Mouse (Mus musculus) urinary bladder, adult 2 months (tissue): ENCODE results near the gene Maco1. TPM values are rescaled to one million over a fixed set of nuclear protein-coding genes. Genes with fewer than 3 reads are reported as not detected.

Experiments used
- DNase-seq: peaks from one replicate; pipeline ENCODE4 v3.0.0; 2022; ENCODE audit warnings: low spot score
- polyA plus RNA-seq: library from polyadenylated mRNA; depleted of rRNA; stranded (reverse); fragments of >200 nt; gene quantifications from 2 replicates; pipeline ENCODE4 v1.2.3, GENCODE M21; 2012; rRNA removed

Maco1 gene
- polyA plus RNA-seq, result 35.6 and 38.0 TPM in 2 replicates

DNA sequence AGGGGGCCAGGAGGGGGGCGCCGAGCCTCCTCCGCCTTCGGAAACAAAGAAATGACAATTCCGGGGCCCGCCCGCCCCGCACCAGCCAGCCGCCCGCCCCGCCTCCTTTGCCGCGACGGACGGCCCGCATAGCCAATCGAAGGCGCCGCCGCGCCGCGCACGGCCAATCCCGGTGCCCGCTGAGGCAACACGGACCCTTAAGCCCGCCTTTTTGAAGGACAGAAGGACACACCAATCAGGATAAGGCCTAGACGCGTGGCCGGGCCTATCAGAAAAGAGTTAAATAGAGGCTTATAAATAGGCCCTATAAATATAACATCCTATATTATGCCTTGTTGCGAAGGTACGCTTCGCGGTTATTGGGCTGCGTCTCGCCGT is at the start of gene Maco1:
TSS of gene Maco1 (minus strand) at position 87 of the 378 bp plus-strand sequence.
- DNase-seq, result peak; percentile 99

DNA sequence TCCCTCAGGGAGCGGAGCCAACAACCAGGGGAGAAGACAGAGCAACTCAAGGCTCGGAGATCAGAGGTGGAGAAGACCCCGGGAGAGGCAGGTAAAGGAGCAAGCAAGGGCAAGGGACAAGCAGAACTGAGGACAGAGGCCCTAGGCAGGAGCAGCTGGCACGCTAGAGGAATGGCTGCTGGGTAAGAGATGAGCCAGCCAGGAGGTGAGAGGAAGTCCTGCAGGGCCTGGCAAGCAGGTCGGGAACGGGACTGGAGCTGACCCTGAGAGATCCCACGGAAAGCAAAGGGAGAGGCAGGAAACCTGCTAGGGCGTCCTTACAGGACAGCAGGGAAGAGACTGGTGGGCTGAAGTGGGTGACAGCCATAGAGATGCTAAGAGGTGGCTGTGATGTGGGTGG is 48.0 kb upstream of the Maco1 start:
- DNase-seq, result no peak

DNA sequence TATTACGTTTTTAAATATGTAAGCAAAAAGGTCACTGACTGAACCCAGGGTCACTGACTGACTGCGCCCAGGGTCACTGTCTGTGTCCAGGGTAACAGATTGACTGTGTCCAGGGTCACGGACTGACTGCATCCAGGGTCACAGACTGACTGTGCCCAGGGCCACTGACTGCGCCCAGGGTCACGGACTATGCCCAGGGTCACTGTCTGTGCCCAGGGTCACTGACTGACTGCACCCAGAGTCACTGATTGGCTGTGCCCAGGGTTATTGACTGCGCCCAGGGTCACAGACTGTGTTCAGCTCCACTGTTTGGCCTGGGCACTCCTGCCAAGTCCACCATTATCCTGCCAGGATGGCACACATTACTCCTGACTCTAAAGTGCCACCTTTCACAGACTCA is 44.1 kb upstream of the Maco1 start:
- DNase-seq, result no peak

DNA sequence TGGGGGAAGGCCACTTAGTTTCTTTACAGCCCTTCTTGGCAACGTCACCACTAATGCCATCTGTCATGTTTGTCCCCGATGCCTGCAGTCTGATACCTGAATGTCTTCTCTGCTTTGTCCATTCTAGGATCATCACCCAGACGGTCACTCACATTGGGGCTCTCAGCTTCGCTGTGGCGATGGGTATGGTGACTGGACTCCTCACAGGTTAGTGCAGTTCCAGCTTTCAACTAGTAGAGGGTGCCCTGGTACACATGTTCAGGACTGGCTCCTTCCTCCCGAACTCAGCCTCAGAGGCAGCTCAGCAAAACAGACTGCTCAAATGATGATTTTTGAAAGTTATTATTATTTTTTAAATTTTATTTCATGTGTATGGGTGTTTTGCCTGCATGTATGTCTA is 39.0 kb upstream of the Maco1 start:
- DNase-seq, result no peak

DNA sequence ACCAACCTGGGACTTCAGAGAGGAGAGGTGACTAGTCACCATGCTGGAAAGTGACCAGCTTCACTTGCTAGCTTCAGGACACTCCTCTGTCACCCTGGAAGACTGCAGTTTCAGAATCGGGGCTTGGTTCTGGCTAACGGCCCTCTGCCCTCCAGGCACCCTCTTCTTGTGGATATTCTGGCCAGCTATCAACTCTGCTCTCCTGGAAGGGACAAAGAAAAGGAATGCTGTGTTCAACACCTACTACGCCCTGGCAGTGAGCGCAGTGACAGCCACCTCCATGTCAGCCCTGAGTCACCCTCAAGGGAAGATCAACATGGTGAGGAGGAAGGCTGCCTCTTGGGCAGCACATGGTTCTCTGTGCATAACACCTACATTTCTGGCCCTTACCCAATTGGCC is 31.2 kb upstream of the Maco1 start:
- DNase-seq, result no peak

DNA sequence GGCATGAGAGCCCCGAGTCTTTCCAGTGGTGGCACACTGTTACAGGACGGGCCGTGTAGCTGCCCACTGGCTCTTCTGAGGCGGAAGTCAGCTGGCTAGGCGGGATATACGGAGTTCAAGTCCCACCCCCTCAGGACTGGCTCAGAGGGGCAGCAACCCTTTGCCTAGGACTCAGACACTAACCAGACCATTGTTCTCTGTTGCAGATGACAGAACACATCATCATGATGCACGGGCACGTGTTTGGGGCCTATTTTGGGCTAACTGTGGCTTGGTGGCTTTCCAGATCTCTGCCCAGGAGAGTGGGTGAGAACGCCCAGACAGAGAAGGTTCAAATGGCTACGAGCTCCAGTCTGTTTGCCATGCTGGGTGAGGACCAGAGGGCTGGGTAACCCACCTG is 30.7 kb upstream of the Maco1 start:
- DNase-seq, result no peak

DNA sequence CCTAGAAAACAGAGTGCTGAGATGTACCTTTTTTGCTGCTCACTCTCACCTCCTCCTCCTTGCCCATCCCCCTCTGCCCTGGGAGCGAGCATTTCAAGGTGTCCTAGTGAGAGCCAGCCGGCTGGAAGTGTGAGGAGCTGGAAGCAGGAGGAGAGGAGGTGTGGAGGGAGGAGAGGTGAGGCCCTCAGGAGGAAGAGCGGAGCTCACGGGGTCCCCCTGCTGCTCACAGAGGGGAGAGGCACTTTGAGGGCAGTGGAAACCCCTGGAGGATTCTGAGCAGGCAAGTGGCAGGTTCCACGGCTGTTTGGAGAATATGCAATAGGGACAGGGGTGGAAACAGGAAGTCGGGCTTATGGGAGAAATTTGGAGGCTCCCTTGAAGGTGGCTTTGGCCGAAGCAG is 30.1 kb upstream of the Maco1 start:
- no peak for DNase-seq

DNA sequence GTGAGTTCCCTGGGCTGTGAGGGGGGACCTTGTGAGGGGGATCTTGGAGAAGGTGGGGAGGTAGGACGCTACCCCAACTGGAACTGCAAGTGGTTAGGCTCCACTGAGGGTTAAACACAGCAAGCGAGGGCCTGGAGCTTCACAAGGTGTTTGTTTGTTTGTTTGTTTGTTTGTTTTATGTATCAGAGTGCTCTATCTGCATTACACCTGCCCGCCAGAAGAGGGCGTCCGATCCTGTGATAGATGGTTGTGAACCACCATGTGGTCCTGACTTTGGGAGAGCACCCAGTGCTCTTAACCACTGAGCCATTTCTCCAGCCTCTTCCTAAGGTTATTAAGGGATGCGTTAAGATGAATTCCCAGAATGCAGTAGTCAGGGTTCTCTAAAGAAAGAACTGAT is 26.9 kb upstream of the Maco1 start:
- no peak for DNase-seq

DNA sequence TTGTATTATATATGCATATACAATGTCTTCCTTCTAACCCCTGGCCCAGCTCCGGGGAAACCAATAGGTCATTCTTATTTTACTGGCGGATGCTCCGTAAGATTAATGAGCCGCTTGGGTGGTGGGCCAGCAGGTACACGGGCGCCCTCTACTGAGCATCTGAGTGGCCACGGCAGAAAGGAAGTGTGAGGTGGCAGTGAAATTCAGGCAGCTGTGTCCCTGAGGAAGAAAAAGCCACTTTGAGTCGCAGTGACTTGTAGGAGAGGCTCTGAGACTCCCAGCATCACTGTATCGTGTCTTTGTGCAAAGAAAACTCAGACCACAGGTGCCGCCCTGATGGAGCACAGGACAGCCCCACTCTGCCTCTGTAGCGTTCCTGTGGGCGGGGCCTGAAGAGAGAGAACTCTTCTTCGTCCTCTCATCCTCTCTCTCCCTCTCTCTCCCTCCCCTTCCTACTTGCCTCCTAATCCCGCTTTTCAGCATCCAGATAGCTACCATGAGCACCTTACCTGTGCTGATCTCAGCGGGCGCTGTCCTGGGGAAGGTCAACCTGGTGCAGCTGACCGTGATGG is 26.4 kb upstream of the Maco1 start:
- peak; percentile 46 for DNase-seq

DNA sequence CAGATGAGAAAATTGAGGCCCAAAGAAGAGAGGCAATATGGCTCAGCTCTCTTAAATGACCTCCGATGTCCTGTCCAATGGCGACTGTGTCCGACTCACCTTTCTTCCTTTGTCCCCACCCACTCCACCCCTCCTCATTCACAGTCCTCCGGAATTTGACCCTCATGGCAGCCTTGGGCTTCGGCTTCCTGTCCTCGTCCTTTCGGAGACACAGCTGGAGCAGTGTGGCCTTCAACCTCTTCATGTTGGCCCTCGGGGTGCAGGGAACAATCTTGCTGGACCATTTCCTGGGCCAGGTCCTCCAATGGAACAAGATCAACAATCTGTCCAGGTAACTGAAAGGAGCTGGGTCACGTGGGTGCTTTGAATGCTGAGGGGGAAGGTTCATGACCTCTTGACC is 23.0 kb upstream of the Maco1 start:
- DNase-seq, result no peak

DNA sequence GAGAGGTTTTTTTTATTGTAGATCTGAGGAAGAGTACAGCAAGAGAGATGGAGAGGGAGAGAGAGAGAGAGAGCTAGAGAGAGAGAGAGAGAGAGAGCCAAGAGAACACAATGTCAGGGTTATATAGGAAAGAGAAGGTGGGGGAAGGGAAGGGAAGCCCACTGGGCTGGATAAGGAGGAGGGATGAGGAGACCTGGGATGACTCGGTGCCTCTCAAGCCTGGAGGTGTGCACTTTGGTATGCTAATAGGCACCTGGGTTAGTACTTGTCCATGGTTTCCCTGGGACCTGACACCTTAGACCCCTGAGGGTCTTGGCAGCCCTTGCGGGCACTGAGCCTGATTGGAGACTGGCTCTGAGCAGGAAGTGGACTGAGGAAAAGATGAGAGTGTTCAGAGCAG is 18.8 kb upstream of the Maco1 start:
- no peak for DNase-seq

DNA sequence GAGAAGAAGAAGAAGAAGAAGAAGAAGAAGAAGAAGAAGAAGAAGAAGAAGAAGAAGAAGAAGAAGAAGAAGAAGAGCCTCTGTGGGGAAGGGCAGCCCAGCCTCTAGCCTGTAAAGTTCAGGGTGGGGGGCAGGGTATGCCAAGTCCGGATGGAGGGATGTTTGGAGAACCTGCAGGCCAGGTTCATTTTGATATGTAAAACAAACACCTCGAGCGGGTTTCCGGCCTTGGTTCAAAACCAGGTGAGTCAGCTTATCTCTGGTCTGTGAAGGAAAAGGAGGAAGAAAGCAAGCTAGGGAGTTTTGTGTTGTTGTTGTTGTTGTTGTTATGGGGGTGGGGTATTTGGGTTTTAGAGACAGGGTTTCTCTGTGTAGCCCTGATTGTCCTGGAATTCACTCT is 18.3 kb upstream of the Maco1 start:
- DNase-seq, result no peak

DNA sequence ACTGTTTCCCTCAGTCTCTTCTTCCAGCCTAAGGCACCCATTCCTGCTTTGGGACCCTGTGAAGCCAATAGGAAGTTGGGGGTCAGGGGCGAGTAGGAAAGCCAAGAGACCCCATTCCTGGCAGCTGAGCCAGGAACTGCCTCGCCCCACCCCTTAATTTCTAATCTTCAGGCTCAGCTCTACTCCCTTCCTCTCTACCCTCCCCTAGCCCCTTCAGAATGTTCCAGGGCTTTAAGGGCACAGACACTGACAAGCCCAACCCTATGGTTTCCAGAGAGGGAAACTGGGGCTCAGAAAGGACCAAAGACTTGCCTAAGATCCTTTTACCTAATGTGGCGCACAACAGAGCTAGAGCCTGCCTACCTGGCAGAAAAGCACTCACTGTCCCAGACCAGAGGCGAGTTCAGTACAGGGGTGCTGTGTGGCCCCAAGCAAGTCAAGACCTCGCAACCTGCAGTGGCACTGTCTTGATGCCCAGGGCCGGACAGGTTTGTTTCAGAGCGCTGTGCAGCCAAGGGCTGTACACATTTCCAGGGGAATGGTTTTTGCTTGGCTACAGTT is 16.8 kb upstream of the Maco1 start:
- no peak for DNase-seq

DNA sequence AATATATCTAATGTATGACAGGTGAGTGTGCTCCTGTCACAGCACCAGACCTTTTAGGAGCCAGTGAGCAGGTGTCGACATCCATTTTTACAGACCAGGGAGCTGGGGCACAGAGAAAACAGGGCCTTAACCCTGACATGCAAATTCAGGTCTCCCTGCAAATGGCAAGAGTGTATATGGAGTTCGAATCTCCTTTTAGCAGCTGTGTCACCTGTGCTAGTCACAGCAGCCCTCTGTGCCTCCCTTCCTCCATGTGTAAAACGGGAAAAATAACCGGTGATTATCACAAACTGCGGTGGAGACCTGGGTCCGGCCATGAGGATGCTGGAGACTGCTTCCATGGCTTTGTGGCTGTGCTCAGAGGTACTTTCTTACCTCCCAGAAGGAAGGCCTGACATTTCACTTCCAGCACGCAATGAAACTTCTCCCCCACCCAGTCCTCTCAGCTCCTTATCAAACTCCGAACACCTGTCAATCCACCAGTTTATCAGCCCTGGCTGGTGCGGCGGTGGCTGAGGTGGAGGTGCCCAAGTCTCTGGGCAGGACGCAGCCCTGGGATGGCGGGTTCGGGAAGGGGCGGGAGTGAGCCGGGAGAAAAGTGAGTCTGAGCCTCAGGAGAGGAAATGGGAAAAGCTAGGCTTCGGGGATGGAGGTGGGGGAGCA is 16.1 kb upstream of the Maco1 start:
- no peak for DNase-seq

DNA sequence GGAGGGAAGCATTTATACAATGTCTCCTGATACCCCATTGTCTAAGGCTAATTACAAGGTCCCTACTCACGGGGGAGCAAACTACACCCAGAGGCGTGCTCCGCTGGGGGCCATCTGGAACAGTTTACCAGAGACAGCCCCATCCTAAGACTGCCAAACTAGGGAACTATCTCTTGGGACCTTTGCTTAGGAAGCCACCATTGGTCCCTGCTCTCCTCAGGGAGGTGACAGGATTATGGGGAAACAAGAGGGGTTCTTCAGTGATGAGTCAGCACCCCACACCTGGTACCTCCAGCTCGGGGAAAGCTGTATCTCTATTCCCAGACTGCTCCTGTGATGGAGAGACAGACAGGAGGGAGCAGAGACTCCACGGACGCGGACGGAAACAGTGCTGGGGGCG is 15.3 kb upstream of the Maco1 start:
- DNase-seq, result no peak

DNA sequence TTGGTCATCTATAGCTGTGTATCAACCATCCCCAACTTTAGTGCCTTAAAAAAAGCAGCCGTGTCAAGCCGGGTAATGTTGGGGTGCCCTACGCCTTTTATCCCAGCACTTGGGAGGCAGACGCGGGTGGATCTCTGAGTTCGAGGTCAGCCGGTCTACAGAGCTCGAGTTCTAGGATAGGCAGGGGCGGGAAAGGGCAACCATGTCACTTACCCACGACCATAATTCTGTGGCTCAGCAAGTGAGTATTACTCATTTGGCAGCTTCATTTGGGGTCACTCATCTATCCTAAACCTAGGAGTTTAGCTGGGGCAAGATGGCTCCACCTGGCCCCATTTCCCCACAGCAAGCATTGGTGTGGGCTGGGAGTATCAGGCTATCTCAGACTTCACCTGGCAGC is 14.9 kb upstream of the Maco1 start:
- no peak for DNase-seq

DNA sequence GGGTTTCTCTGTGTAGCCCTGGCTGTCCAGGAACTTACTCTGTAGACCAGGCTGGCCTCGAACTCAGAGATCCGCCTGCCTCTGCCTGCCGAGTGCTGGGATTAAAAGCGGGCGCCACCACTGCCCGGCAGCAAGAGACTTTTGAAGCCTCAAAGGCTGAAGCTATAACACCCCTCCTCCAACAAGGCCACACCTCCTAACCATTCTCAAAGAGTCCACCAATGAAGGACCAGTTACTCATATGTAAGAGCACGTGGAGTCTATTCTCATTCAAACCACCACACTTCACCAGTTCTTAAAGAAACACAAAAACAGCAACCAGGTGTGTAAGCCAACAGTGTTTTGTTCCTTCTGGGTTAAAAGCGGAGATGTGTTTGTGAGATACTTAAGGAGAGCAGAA is 14.5 kb upstream of the Maco1 start:
- DNase-seq, result no peak

DNA sequence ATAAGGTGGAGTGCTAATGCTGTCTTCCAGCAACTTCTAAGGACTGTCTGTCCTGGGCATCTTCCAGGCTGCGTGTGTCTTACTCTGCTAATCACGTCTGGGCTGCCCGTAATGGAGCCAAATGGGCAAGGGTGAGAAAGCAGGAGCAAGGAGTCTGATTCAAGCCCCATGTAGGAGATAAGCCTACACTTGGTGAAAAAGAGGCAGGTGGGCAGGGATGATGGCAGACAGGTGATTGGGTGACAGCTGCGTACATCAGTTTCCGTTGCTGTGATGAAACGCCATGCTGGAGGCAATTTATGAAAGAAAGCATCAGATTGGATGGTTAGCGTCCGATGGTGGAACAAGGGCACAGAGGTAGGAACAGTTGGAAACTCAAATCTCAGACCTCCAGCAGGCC is 14.1 kb upstream of the Maco1 start:
- no peak for DNase-seq

DNA sequence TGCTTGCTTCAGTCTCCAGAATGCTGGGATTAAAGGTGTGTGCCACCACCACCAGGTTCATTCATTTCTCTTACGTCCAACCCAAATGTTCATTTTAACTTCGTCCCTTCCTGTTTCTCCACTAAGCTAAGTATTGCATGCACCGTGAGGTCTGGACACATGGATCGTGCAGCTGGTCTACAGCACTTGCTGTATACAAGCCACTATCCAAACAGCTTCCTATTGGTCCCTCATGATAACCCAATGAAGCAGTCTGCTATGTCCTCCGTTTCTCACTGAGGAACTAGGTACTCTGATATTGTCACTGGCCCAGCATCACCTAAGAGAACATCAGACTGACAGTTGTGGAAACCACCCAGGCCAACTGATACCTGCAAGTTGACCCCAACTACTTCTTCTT is 12.6 kb upstream of the Maco1 start:
- no peak for DNase-seq

DNA sequence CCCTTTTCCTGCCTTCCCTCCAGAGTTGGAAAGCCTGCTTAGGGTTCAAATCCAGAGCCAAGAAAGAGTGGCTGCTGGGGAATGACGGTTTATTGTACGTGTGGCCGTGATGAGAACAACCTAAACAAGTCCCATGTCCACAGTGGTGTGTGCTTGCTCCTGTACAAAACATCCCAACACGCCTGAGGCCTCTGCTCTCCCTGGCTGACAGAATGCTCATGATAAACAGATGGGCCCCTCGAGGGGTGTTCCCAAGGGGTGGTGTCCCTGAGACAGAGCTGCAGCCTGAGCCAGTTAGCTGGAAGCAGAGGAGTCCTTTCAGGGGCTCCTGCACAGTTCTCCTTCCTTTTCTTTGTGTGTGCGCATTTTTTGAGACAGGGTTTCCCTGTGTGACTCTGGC is 12.2 kb upstream of the Maco1 start:
- no peak for DNase-seq

DNA sequence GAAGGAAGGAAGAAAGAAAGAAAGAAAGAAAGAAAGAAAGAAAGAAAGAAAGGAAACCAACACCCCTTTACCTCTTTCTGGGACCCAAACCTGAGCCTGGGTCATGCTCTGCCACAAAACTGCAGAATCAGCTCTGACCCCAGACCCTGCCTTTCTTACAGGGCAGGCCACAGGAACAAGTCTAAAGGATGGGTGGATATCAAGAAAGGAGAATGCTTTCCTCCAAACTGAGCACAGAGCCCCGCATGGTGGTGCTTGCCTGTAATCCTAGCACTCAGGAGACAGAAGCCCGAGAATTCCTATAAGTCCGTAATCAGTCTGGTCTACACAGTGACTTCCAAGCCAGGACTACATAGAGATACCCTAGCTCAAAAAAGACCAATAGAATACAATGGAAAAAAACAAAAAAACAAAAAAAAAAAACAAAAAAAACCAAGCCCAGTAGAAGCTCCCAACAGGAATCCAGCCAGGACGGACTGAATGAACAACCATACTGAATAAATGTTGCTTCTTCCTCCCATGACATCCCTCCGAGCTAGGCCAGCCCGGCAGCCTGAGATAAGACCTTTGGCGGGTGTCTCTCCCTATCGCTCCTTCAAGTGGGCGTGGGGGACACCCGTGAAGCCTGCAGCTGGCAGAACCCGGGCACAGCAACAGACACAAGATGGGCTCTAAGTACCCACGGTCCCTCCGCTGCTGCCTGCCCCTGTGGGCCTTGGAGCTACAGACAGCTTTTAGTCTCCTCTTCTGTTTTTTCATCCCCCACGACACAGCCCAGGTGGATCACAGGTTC is 11.0 kb upstream of the Maco1 start, which contains the start of gene Rhd:
TSS of gene Rhd (plus strand) at position 600 of the 793 bp plus-strand sequence.
- no peak for DNase-seq

DNA sequence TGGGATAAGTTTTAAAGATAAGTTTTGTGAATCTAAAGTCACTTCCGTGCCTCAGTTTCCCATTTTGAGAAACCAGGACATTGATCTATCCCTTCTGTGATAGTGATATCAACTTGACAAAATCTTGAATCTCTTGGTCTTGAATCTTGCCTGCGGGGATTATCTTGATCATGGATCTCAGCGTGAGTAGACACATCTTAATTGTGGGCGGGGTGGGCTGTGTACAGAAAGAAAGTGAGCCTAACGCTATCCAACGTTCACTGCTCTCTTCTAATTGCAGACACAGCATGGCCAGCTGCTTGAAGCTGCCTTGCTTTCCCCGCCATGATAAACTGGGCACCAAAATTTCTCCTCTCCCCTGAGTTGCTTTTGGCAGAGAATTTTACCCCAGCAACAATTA is 9.9 kb upstream of the Maco1 start:
- no peak for DNase-seq

DNA sequence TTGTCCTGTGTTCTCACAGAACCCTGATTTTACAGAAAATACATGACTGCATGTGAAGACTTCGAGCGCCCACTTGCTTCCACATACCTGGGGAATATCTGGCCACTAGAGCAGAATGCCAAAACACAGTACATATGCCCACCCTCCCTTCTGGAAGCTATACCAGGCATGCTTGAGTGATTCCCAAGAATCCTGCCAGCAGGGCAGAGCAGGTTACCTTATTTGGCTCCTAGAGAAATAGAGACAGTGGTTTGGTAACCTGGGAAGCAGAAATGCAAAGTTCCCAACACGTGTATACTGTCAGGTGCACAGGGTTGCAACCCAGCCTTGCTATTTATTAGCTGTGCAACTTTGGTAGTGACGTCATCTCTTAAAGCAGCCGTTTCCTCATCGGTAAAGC is 8.7 kb upstream of the Maco1 start:
- no peak for DNase-seq
